Mouse (Mus musculus) MEL (cell line): ENCODE results near the gene Cyren. TPM values are rescaled to one million over a fixed set of nuclear protein-coding genes. Genes with fewer than 3 reads are reported as not detected.

Source experiments
- DNase-seq: peaks from one replicate; pipeline ENCODE4 v3.0.0; 2011; ENCODE audit warnings: low read depth, low spot score
- H3K27ac ChIP-seq: 2 replicates; pipeline ENCODE4 v1.5.1; 2012; ENCODE audit warnings: low read depth, mild to moderate bottlenecking, control low read depth, low read length, moderate library complexity; ENCODE audit not compliant: control insufficient read depth
- H3K27me3 ChIP-seq, 2 experiments: fragments of 150-350 bp in 1 of 2; sonication (generic) in 1 of 2; 2 replicates each; pipeline ENCODE4 v1.6.1; 2012; ENCODE audit warnings: low read length in 2 of 2, mild to moderate bottlenecking in 2 of 2, improper control_type of control experiment in 1 of 2, moderate library complexity in 1 of 2; ENCODE audit not compliant: insufficient read depth in 2 of 2, control insufficient read depth in 1 of 2
- H3K36me3 ChIP-seq, 2 experiments: 2 replicates each; pipeline ENCODE4 v1.6.1; 2012 to 2014; ENCODE audit warnings: low read length in 2 of 2, improper control_type of control experiment in 1 of 2, inconsistent platforms in 1 of 2, mild to moderate bottlenecking in 1 of 2; ENCODE audit not compliant: insufficient read depth in 2 of 2, control insufficient read depth in 1 of 2
- H3K4me1 ChIP-seq, 2 experiments: fragments of 150-350 bp in 1 of 2; sonication (generic) in 1 of 2; 2 replicates each; pipeline ENCODE4 v1.6.1; 2012; ENCODE audit warnings: low read length in 2 of 2, improper control_type of control experiment in 1 of 2, mild to moderate bottlenecking in 1 of 2; ENCODE audit not compliant: insufficient read depth in 2 of 2, control insufficient read depth in 1 of 2
- H3K4me3 ChIP-seq, 2 experiments: fragments of 150-350 bp in 1 of 2; sonication (generic) in 1 of 2; 2 replicates each; pipeline ENCODE4 v1.5.1; 2012; ENCODE audit warnings: low read depth in 2 of 2, low read length in 2 of 2, mild to moderate bottlenecking in 2 of 2, moderate library complexity in 2 of 2, control low read depth in 1 of 2, improper control_type of control experiment in 1 of 2; ENCODE audit not compliant: control insufficient read depth in 1 of 2, insufficient read depth in 1 of 2
- H3K79me2 ChIP-seq: 2 replicates; pipeline ENCODE4 v1.6.1; 2012; ENCODE audit warnings: mild to moderate bottlenecking, low read length, moderate library complexity; ENCODE audit not compliant: control insufficient read depth, poor library complexity, insufficient read depth
- H3K9ac ChIP-seq: 2 replicates; pipeline ENCODE4 v1.6.1; 2012; ENCODE audit warnings: low read depth, mild to moderate bottlenecking, control low read depth, low read length, moderate library complexity; ENCODE audit not compliant: control insufficient read depth, poor library complexity, severe bottlenecking
- H3K9me3 ChIP-seq: fragments of 150-350 bp; sonication (generic); replicated peaks from 2 replicates; pipeline ENCODE4 v1.6.1; 2012; ENCODE audit warnings: mild to moderate bottlenecking, low read length, improper control_type of control experiment, moderate library complexity; ENCODE audit not compliant: insufficient read depth
- CHD1 ChIP-seq: IDR thresholded peaks from 2 replicates; pipeline ENCODE4 v1.6.1; 2012; ENCODE audit warnings: low read depth, mild to moderate bottlenecking, inconsistent platforms, low read length, improper control_type of control experiment
- CHD2 ChIP-seq: IDR thresholded peaks from 2 replicates; pipeline ENCODE4 v1.6.1; 2011; ENCODE audit warnings: low read length, improper control_type of control experiment
- CTCF ChIP-seq, 3 experiments: IDR thresholded peaks in 2 of 3; conservative IDR thresholded peaks in 1 of 3; 2 replicates each; pipeline ENCODE4 v1.5.1; 2011 to 2012; ENCODE audit warnings: low read length in 3 of 3, low read depth in 2 of 3, mild to moderate bottlenecking in 2 of 3, improper control_type of control experiment in 1 of 3, inconsistent platforms in 1 of 3, mixed read lengths in 1 of 3, moderate library complexity in 1 of 3; ENCODE audit not compliant: control insufficient read depth in 1 of 3, insufficient read depth in 1 of 3, poor library complexity in 1 of 3, severe bottlenecking in 1 of 3
- EP300 ChIP-seq, 2 experiments: IDR thresholded peaks; 2 replicates each; pipeline ENCODE4 v1.6.1; 2011; ENCODE audit warnings: improper control_type of control experiment in 2 of 2, low read length in 2 of 2, low read depth in 1 of 2, mild to moderate bottlenecking in 1 of 2
- ETS1 ChIP-seq: IDR thresholded peaks from 2 replicates; pipeline ENCODE4 v1.6.1; 2012; ENCODE audit warnings: low read depth, mild to moderate bottlenecking, inconsistent platforms, low read length, improper control_type of control experiment, moderate library complexity
- GATA1 ChIP-seq: IDR thresholded peaks from 2 replicates; pipeline ENCODE4 v1.6.1; 2011; ENCODE audit warnings: low read depth, low read length, improper control_type of control experiment
- HCFC1 ChIP-seq: IDR thresholded peaks from 2 replicates; pipeline ENCODE4 v1.6.1; 2012; ENCODE audit warnings: low read depth, mild to moderate bottlenecking, inconsistent platforms, low read length, improper control_type of control experiment, moderate library complexity
- JUND ChIP-seq: IDR thresholded peaks from 2 replicates; pipeline ENCODE4 v1.6.1; 2011; ENCODE audit warnings: low read depth, mild to moderate bottlenecking, improper control_type of control experiment, low read length
- KAT2A ChIP-seq: conservative IDR thresholded peaks from 2 replicates; pipeline ENCODE4 v1.6.1; 2012; ENCODE audit warnings: low read depth, low read length, improper control_type of control experiment, inconsistent platforms
- MAFK ChIP-seq: IDR thresholded peaks from 2 replicates; pipeline ENCODE4 v1.6.1; 2011; ENCODE audit warnings: low read depth, mild to moderate bottlenecking, low read length, improper control_type of control experiment, borderline replicate concordance
- MAX ChIP-seq: IDR thresholded peaks from 2 replicates; pipeline ENCODE4 v1.6.1; 2011; ENCODE audit warnings: low read length, improper control_type of control experiment
- MEF2A ChIP-seq: IDR thresholded peaks from 2 replicates; pipeline ENCODE4 v1.6.1; 2014; ENCODE audit warnings: low read depth, mild to moderate bottlenecking, inconsistent platforms, low read length, improper control_type of control experiment; ENCODE audit not compliant: poor library complexity, insufficient replicate concordance, severe bottlenecking; ENCODE audit errors: extremely low read depth
- MYB ChIP-seq: IDR thresholded peaks from 2 replicates; pipeline ENCODE4 v1.6.1; 2011; ENCODE audit warnings: mild to moderate bottlenecking, low read depth, low read length, improper control_type of control experiment
- MYC ChIP-seq: IDR thresholded peaks from 2 replicates; pipeline ENCODE4 v1.6.1; 2011; ENCODE audit warnings: low read depth, mild to moderate bottlenecking, low read length, improper control_type of control experiment, moderate library complexity
- NELFE ChIP-seq: IDR thresholded peaks from 2 replicates; pipeline ENCODE4 v1.6.1; 2011; ENCODE audit warnings: low read depth, low read length, improper control_type of control experiment
- NRF1 ChIP-seq: IDR thresholded peaks from 2 replicates; pipeline ENCODE4 v1.6.1; 2014; ENCODE audit warnings: low read depth, mild to moderate bottlenecking, inconsistent platforms, low read length, improper control_type of control experiment, moderate library complexity; ENCODE audit not compliant: poor library complexity, insufficient read depth, severe bottlenecking
- POLR2A ChIP-seq, 2 experiments: IDR thresholded peaks; 2 replicates each; pipeline ENCODE4 v1.6.1; 2011 to 2012; ENCODE audit warnings: low read length in 2 of 2, mild to moderate bottlenecking in 2 of 2, control low read depth in 1 of 2, improper control_type of control experiment in 1 of 2, low read depth in 1 of 2, moderate library complexity in 1 of 2; ENCODE audit not compliant: control insufficient read depth in 1 of 2, insufficient read depth in 1 of 2, poor library complexity in 1 of 2
- POLR2AphosphoS2 ChIP-seq: IDR thresholded peaks from 2 replicates; pipeline ENCODE4 v1.6.1; 2011; ENCODE audit warnings: low read length, improper control_type of control experiment
- POLR2AphosphoS5 ChIP-seq: IDR thresholded peaks from 2 replicates; pipeline ENCODE4 v1.6.1; 2012; ENCODE audit warnings: low read depth, borderline replicate concordance, mild to moderate bottlenecking, inconsistent platforms, low read length, moderate library complexity, mixed read lengths
- RAD21 ChIP-seq: IDR thresholded peaks from 2 replicates; pipeline ENCODE4 v1.6.1; 2011; ENCODE audit warnings: mild to moderate bottlenecking, low read depth, low read length, improper control_type of control experiment
- SMC3 ChIP-seq: IDR thresholded peaks from 2 replicates; pipeline ENCODE4 v1.6.1; 2011; ENCODE audit warnings: low read depth, low read length, improper control_type of control experiment
- TAL1 ChIP-seq: IDR thresholded peaks from 2 replicates; pipeline ENCODE4 v1.6.1; 2012; ENCODE audit warnings: mild to moderate bottlenecking, inconsistent platforms, low read length, moderate library complexity, mixed read lengths
- TBP ChIP-seq: IDR thresholded peaks from 2 replicates; pipeline ENCODE4 v1.8.0; 2011; ENCODE audit warnings: low read depth, low read length, improper control_type of control experiment
- USF2 ChIP-seq, 2 experiments: IDR thresholded peaks; 2 replicates each; pipeline ENCODE4 v1.6.1; 2011 to 2012; ENCODE audit warnings: improper control_type of control experiment in 2 of 2, low read length in 2 of 2, borderline replicate concordance in 1 of 2, inconsistent platforms in 1 of 2, low read depth in 1 of 2, mild to moderate bottlenecking in 1 of 2; ENCODE audit not compliant: insufficient read depth in 1 of 2
- ZC3H11A ChIP-seq: IDR thresholded peaks from 2 replicates; pipeline ENCODE4 v1.6.1; 2012; ENCODE audit warnings: low read depth, mild to moderate bottlenecking, inconsistent platforms, low read length, improper control_type of control experiment
- ZKSCAN1 ChIP-seq: IDR thresholded peaks from 2 replicates; pipeline ENCODE4 v1.6.1; 2012; ENCODE audit warnings: low read depth, mild to moderate bottlenecking, inconsistent platforms, low read length, improper control_type of control experiment, moderate library complexity
- ZMIZ1 ChIP-seq: IDR thresholded peaks from 2 replicates; pipeline ENCODE4 v1.6.1; 2012; ENCODE audit warnings: low read depth, mild to moderate bottlenecking, inconsistent platforms, low read length, improper control_type of control experiment, moderate library complexity
- ZNF384 ChIP-seq: IDR thresholded peaks from 2 replicates; pipeline ENCODE4 v1.6.1; 2012; ENCODE audit warnings: low read depth, mild to moderate bottlenecking, inconsistent platforms, low read length, improper control_type of control experiment
- polyA plus RNA-seq, 2 experiments: library from polyadenylated mRNA; stranded (reverse) in 1 of 2; unstranded in 1 of 2; fragments of >175 nt in 1 of 2; fragments of >200 nt in 1 of 2; gene quantifications; 2 replicates each; pipeline versions ENCODE4 v1.2.1 to v1.2.4; 2012; ENCODE audit warnings: low replicate concordance in 2 of 2, low read depth in 1 of 2; ENCODE audit not compliant: insufficient read length in 2 of 2, insufficient read depth in 1 of 2, missing spikeins in 1 of 2
- total RNA-seq: library from RNA; depleted of rRNA; stranded (reverse); fragments of 300-350 nt; gene quantifications from 2 replicates; pipeline ENCODE4 v1.2.3, GENCODE M21; 2012

Cyren gene
- total and polyA plus RNA-seq, 3 experiments, result 10.1 to 15.9 TPM; not detected in 1

DNA sequence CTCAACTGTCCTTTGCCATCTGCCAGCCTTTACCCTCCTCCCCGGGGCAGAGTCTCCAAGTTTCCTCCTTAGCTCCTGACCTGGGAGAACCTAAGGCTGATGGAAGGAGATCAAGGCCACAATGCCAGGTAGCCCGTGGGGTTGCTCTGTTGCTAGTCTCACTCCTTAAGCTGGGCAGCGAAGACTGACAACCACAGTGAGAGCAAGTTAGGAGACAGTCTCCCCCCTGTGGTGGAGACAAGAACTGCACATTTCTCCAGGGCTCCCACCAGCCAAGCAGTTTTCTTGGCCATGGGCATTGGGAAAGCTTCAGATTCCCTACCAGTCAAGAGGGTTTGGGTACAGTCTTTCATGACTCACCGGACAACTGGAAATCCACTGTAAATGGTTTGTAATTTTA, 49.3 kb upstream of the Cyren start:
- Histone ChIP-seq H3K4me3 (no peak overlapping the region), H3K9me3 (no peaks in the 10 kb centered on the region), H3K9ac (no peak overlapping the region), H3K4me1 (no peaks in the 10 kb centered on the region), H3K27me3 (no peaks in the 10 kb centered on the region), H3K27ac (no peak overlapping the region), H3K36me3 (no peaks in the 10 kb centered on the region), H3K79me2 (no peaks in the 10 kb centered on the region)
- no peak for TF ChIP-seq ZKSCAN1
- TF ChIP-seq GATA1, result no peak
- no peak for TF ChIP-seq ZNF384
- TF ChIP-seq RAD21, result peak; percentile 84
- TF ChIP-seq POLR2AphosphoS5, result no peak
- TF ChIP-seq TBP, result no peak
- TF ChIP-seq CHD1, result no peak
- no peak for TF ChIP-seq MYC
- TF ChIP-seq SMC3, result peak; percentile 87
- TF ChIP-seq KAT2A, result no peak
- TF ChIP-seq ZMIZ1, result no peak
- no peak for TF ChIP-seq NELFE
- peak; percentile 79 for TF ChIP-seq ZC3H11A
- no peak for TF ChIP-seq POLR2AphosphoS2
- TF ChIP-seq MAX, result no peak
- no peak for TF ChIP-seq POLR2A (IDR thresholded peaks at IDR 0.05; ENCODE audit: control insufficient read depth in 1 of 2, insufficient read depth in 1 of 2, low read depth in 1 of 2, low read length in 2 of 2, poor library complexity in 1 of 2)
- no peak for TF ChIP-seq MYB
- TF ChIP-seq NRF1, result no peak
- no peak for TF ChIP-seq MAFK
- no peak for TF ChIP-seq USF2 (IDR thresholded peaks at IDR 0.05; ENCODE audit: borderline replicate concordance in 1 of 2, insufficient read depth in 1 of 2, low read depth in 1 of 2, low read length in 2 of 2)
- peak; percentile 79 to 92 (median 87) for TF ChIP-seq CTCF (IDR thresholded peaks at IDR 0.05 in 2 of 3, conservative IDR thresholded peaks at IDR 0.05 in 1 of 3; ENCODE audit: control insufficient read depth in 1 of 3, insufficient read depth in 1 of 3, low read depth in 2 of 3, low read length in 3 of 3, poor library complexity in 1 of 3, severe bottlenecking in 1 of 3)
- no peak for TF ChIP-seq ETS1
- TF ChIP-seq TAL1, result no peak
- TF ChIP-seq JUND, result no peak
- TF ChIP-seq HCFC1, result no peak
- no peak for TF ChIP-seq EP300 (IDR thresholded peaks at IDR 0.05; ENCODE audit: low read depth in 1 of 2, low read length in 2 of 2)
- no peak for TF ChIP-seq CHD2
- TF ChIP-seq MEF2A, result no peak
- DNase-seq, result peak; percentile 74
